Mouse (Mus musculus) layer of hippocampus, adult 9-10 months (tissue): ENCODE results near the gene 1110017D15Rik.

Experiments used
- DNase-seq: peaks from one replicate; pipeline ENCODE4 v3.0.0; 2022; ENCODE audit warnings: low spot score

The 1110017D15Rik gene

GRCm38 (mm10) chr4:41517233-41517632 lies at the start of gene 1110017D15Rik:
Gene 1110017D15Rik, minus strand, starts transcription at chr4:41517333.
- no peak for DNase-seq

- DNase-seq = no peak
These were observed 49.0 kb upstream of the 1110017D15Rik start for GRCm38 (mm10) chr4:41566123-41566522.

GRCm38 (mm10) chr4:41563297-41563696 lies 46.2 kb upstream of the 1110017D15Rik start:
- no peak for DNase-seq

- no peak for DNase-seq
These were observed 40.0 kb upstream of the 1110017D15Rik start for GRCm38 (mm10) chr4:41557092-41557491.

- DNase-seq = no peak
These were observed 39.3 kb upstream of the 1110017D15Rik start for GRCm38 (mm10) chr4:41556311-41556953.

- DNase-seq = no peak
These were observed 38.0 kb upstream of the 1110017D15Rik start for GRCm38 (mm10) chr4:41554994-41555663.

- DNase-seq = no peak
These were observed 36.0 kb upstream of the 1110017D15Rik start for GRCm38 (mm10) chr4:41553116-41553515.

- no peak for DNase-seq
These were observed 35.4 kb upstream of the 1110017D15Rik start for GRCm38 (mm10) chr4:41552529-41552928.

- DNase-seq = no peak
These were observed 30.0 kb upstream of the 1110017D15Rik start for GRCm38 (mm10) chr4:41547086-41547485.

GRCm38 (mm10) chr4:41545985-41546384 lies 28.9 kb upstream of the 1110017D15Rik start:
- no peak for DNase-seq

- DNase-seq = no peak
These were observed 25.0 kb upstream of the 1110017D15Rik start for GRCm38 (mm10) chr4:41542136-41542535.

GRCm38 (mm10) chr4:41534866-41535265 lies 17.7 kb upstream of the 1110017D15Rik start:
- DNase-seq = no peak

GRCm38 (mm10) chr4:41532420-41532819 lies 15.3 kb upstream of the 1110017D15Rik start:
- no peak for DNase-seq

- no peak for DNase-seq
These were observed 10.9 kb upstream of the 1110017D15Rik start for GRCm38 (mm10) chr4:41527996-41528395.

GRCm38 (mm10) chr4:41527076-41527475 lies 9.9 kb upstream of the 1110017D15Rik start:
- no peak for DNase-seq

GRCm38 (mm10) chr4:41526553-41526952 lies 9.4 kb upstream of the 1110017D15Rik start:
- DNase-seq = no peak

- DNase-seq = no peak
These were observed 7.7 kb upstream of the 1110017D15Rik start for GRCm38 (mm10) chr4:41524829-41525228.

GRCm38 (mm10) chr4:41523839-41524238 lies 6.7 kb upstream of the 1110017D15Rik start:
- no peak for DNase-seq

- DNase-seq = peak; percentile 62
These were observed 5.7 kb upstream of the 1110017D15Rik start for GRCm38 (mm10) chr4:41522788-41523187.

- DNase-seq = no peak
These were observed 5.0 kb upstream of the 1110017D15Rik start for GRCm38 (mm10) chr4:41522136-41522535.

- DNase-seq = no peak
These were observed 3.5 kb upstream of the 1110017D15Rik start for GRCm38 (mm10) chr4:41520641-41521040.

GRCm38 (mm10) chr4:41519195-41519594 lies 2.1 kb upstream of the 1110017D15Rik start:
- DNase-seq = no peak

- no peak for DNase-seq
These were observed 1.2 kb upstream of the 1110017D15Rik start for GRCm38 (mm10) chr4:41518349-41518748.

- DNase-seq = no peak
These were observed 3.4 kb downstream of the 1110017D15Rik start for GRCm38 (mm10) chr4:41513714-41514113.
